Mouse (Mus musculus) gastrocnemius, adult 8-10 months (tissue): Measurements from ENCODE around the gene Apobec4. TPM values are rescaled to one million over a fixed set of nuclear protein-coding genes. Genes with fewer than 3 reads are reported as not detected.
A peak's percentile ranks its signal among the peaks of the same experiment; 100 is the strongest.
"Not testable (repeated sequence)": the region's sequence is repeated elsewhere in the genome, so short reads cannot be mapped to it uniquely, and the experiment has no call there.

ENCODE experiments used
- DNase-seq, 2 experiments: peaks; one replicate each; pipeline ENCODE4 v3.0.0; 2022; ENCODE audit warnings: low spot score in 2 of 2
- total RNA-seq, 4 experiments: library from RNA; stranded (reverse); gene quantifications; 2 replicates each; pipeline ENCODE4 v1.2.4; 2022

Apobec4 gene
- total RNA-seq, 4 experiments from 2014 or later: not detected

- peak; percentile 92 to 97 for DNase-seq
Observed at GRCm38 (mm10) chr1:152766032-152766772, 15.9 kb downstream of the Apobec4 start, which contains the start of the genes Rgl1 and Arpc5. Rgl1 (minus strand) TSS chr1:152766351. Arpc5 (plus strand) TSS chr1:152766542.

DNA sequence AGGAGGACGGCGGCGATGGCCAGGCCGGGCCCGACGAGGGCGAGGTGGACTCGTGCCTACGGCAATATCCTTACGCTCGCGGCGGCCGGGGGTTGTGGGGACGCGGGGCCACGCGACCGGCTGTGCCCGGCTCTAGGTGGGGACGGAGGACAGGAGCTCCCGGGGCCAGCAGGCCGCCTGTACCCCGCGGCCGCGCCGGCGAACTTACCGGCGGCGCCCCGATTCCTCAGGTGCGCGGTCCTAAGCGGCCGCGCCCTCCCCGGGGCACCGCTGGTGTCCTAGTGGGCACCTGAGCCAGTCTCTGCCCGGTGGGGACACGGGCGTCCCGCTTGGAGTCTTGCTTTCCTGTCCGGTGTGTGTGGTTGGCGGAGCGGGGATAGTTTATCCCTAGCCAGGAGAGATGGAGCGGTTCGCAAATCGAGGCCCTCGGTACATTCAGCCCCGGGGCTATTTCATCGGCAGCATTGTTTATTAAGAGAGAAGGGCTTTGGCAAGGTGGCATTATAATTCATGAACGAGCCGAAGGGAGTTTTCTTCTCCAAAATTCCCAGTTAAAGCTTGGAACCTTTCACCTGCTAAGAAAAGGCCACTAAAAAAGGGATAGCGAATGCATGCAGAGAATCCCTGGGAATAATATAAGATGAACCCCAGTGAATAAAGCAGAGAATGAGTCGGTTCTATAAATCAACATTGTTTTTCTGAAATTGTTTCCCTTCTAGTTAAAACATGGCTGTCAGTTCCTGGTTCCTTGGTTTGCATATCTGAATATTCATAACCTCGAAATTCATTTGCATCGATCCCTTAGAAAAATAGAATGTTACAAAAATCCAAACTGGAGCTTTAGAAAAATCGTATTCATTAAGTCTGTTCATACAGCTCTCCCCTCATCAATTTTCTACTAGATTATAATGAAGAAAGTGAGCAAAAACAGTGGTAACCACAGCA, 16.7 kb downstream of the Apobec4 start:
- peak; percentile 12 to 25 for DNase-seq

DNA sequence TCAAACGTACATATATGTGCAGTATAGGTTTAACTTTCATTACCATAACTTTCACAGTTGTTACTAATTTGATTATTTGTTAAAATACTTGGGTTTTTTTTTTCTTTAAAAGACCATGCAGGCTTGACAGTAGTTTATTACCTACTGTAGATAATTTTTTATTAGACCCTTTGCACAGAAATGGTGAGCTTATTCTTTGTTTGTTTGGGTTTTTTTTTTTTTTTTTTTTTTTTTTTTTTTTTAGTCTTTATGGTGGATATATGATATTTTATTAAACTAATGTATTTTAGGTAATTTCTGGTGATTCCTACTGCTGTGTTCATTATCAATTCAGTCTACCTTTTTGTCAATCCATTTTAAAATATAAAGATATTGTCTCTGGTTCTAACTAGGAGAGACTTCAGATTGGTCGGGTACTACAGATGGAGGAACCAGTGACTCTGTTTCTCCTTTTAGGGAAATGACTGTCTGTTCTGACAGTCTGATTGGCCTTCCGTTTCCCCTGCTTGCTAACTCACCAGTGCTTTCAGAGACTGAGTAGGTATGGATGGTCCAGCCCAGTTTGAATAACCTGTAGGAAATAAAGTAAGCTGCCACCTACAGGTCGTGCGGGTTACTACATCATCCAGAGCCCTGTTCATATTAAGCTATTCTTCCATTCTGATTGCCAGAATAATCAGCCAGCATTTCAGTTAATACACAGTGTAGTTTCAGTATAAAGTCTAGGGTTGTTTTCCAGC, 17.6 kb downstream of the Apobec4 start:
- peak; percentile 64 to 68 for DNase-seq

DNA sequence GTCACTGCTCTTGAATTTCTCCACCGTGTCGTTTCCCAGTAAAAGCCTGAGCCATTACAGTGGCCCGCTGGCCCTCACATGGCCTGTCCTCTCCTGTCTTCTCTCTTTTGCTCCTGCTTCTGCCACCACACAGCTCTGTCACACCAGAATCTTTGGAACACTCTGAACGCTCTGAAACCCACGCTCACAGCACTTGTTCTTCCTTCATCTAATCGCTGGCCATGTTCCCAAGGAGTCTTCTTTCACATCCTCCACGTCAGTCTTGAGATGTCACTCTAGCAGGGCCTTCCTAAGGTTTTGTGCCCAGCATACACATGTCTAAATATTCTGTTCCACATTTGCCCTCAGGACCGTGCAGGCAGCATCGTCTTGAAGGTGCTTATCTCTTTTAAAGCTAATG, 20.7 kb downstream of the Apobec4 start:
- no peak for DNase-seq

DNA sequence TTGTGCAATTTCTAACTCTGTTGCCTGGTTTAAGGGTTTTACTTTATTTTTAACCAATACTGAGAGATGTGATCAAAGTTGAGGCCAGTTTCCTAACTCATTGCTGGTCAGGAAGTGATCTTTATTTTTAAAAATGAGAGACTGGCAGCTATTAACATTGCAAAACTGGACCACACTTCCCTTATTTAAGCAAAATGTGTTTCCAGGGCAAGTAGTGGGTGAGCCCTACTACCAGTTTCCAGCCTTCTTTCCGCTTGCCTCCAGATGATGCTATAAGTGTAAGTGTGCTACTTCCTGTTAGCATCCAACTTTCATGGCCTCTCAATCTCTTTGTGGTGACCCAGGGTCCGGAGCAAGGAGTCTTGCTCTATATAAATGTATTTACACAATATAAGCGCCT, 24.2 kb downstream of the Apobec4 start:
- DNase-seq: not testable (repeated sequence)

- DNase-seq: peak; percentile 53 to 55
Observed at GRCm38 (mm10) chr1:152779071-152779737, 28.9 kb downstream of the Apobec4 start.

GRCm38 (mm10) chr1:152784620-152785019, 34.3 kb downstream of the Apobec4 start:
- DNase-seq: no peak

DNA sequence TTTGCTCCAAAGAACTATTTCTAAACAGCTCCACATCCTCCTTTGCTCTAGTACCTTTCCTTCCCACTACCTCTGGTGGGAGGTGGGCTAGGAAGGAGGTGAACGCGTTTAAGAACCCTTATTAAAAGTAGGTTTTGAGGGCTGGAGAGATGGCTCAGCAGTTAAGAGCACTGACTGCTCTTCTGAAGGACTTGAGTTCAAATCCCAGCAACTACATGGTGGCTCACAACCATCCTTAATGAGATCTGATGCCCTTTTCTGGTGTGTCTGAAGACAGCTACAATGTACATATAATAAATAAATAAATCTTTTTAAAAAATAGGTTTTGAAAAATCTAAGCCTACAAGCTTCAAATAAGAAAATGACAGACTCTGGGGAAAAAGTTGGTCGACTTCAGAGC, 35.1 kb downstream of the Apobec4 start:
- DNase-seq: not testable (repeated sequence)

DNA sequence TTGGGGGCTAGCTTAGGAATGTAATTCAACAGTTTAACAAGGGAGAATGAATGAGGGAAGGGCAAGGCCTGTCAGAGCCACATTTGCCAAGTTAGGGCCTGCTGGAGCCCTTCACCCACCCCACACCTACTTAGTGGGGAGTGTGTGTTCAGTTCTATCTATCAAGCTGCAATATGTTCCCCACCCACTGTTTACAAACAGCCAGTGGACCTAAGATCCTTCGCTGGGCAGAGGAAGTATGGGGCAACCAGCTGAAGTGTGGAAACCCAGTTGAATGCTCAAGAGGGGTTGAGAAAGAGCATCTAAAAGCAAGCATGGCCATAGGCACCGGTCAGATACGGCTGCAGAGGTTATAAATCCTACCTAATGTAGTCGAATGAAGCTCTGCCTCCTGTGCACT, 36.6 kb downstream of the Apobec4 start:
- DNase-seq: no peak

DNA sequence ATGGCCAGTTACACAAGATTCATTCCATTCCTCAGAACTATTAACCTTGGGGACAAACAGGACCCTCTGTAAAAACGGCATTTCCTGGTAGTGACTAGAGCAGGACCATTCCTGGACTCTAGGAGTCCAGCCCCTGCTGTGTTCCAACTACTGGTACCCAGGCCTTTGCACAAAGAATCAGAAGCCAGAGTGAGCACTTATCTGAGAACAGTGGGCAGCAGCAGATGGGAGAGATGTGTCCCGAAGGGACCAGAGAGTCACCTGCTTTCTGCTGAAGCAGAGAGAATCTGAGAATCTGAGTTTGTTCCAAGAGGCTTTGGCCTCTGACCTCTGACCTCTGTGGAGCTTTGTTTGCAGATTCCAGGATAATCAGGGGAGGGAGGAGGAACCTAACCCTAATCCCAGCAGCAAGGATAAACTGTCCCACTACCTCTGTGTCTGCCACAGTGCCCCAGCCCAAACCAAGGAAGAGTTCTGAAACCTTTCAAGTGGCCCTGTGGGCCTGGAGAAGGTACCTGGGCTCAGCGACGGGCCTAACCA, 37.8 kb downstream of the Apobec4 start:
- no peak for DNase-seq

DNA sequence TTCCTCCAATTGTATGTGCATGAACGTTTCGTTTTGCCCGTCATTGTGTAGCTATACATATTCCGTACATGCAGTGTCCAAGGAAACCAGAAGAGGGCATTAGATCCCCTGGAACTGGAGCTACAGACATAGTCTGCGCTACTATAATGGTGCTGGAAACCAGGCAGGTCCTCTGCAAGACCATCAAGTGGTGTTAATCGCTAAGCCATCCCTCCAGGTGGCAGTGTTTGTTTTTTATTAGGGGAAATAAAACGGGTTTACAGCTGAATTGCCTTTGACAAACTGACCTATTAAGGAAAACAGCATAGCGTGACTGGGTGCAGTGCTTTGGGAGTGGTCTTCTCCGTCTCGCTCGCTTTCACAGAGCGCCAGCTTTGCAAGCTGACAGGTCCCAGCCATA, 39.9 kb downstream of the Apobec4 start:
- no peak for DNase-seq

DNA sequence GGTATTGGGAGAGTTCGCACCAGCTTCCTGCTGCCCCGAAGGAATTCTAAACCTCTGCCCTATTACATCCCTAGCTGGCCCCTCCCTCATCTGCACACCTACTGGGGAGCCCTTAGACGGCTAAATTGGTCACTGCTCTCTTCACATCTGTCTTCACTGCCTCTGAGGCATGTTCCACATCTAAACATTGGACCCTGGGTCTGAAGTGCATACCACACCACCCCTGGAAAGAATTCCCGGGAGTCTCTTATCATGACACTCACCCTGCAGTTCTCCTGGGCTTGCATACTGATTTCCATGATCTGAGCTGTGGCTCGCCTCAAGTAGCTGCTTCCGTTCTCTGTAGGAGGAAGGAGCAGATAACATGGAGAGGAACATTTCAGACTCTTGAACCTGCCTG, 40.5 kb downstream of the Apobec4 start:
- no peak for DNase-seq

GRCm38 (mm10) chr1:152791269-152791668, 40.9 kb downstream of the Apobec4 start:
- DNase-seq: no peak

DNA sequence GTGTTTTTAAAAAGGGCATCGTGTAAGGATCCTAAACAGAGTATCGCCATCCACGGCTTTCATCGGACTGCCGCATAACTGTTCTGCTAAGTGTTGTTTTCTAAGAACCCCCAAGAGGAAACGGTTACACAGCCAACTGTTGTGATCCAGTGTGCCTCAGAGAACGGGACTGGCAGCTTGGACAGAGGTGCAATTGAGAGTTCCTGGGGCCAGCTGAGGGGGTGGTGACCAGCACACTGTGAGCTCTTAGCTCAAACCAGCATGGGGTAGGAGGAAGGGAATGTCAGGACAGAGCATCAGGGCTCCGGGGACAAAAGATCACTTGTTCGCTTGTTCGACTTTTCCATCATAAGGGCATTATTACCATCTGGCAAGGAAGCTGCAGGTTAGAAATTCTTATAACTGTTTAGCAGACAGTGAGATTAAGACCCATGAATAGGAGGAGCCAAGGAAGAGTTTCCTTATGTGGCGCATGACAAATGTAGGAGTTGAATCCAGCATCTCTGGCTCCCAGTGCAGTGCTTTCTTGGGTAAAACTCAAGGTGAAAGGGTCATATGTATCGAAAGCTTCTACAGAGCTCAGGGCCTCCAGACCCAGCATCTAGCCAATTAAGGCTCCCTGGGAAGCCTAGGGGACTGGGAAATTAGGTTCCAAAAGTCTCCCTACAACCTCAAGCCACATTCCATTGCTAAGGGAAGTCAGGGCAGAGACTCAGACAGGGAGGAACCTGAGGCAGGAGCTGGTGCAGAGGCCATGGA, 42.6 kb downstream of the Apobec4 start:
- no peak for DNase-seq

GRCm38 (mm10) chr1:152793495-152794130, 43.3 kb downstream of the Apobec4 start:
- no peak for DNase-seq

- no peak for DNase-seq
Observed at GRCm38 (mm10) chr1:152795688-152796255, 45.4 kb downstream of the Apobec4 start.

- no peak for DNase-seq
Observed at GRCm38 (mm10) chr1:152796683-152797263, 46.4 kb downstream of the Apobec4 start.

- no peak for DNase-seq
Observed at GRCm38 (mm10) chr1:152798125-152798524, 47.8 kb downstream of the Apobec4 start.

DNA sequence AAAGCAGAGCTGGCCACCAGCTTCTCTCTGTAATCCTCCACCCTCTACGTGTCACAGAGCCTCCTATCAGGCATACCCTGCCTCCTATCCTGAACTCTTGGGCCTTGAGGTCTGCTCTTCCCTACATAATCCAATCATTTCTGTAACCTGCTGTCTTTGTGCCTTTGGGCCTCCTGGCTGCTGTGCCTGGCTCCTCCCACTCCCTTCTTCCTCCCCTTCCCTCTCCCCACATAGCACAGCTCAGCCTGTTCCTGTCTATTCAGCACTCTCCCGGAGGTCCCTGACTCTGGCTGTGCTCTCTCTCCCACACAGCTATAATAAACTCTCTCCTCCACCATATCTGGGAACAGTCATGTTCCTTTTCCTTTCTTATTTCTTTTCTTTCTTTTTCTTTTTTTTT, 49.5 kb downstream of the Apobec4 start, which contains the start of gene Ncf2:
Ncf2 (plus strand) TSS at position 298 of the 400 bp plus-strand sequence.
- DNase-seq: no peak
